Mouse (Mus musculus): ENCODE measurements around the gene Nsun7. TPM values are rescaled to one million over a fixed set of nuclear protein-coding genes. Genes with fewer than 3 reads are reported as not detected.

Gene Nsun7
- total and polyA plus RNA-seq, 2 experiments from 2014 or later: 0.07 TPM; not detected in 1

GRCm38 (mm10) chr5:66222916-66223315, 36.8 kb upstream of the Nsun7 start:
- Histone ChIP-seq H3K4me3 (ENCODE audit: low read depth, low read length) (no peak overlapping the region), H3K4me1 (ENCODE audit: control insufficient read depth, insufficient read depth) (no peaks in the 10 kb centered on the region), H3K27me3 (ENCODE audit: control insufficient read depth, insufficient read depth, low read length) (no peaks in the 10 kb centered on the region), H3K27ac (ENCODE audit: low read depth) (no peak overlapping the region), H3K4me2 (ENCODE audit: low read depth, low read length) (no peak overlapping the region), H3K9me3 (replicated peaks; ENCODE audit: control insufficient read depth, low read length) (no peaks in the 10 kb centered on the region), H3K36me3 (replicated peaks; ENCODE audit: control insufficient read depth, insufficient read depth, low read length) (no peaks in the 10 kb centered on the region), H3K9ac (replicated peaks; ENCODE audit: low read depth, low read length) (no peak overlapping the region)
- ATAC-seq (ENCODE audit: insufficient read depth, low read depth): no peak
- no peak for DNase-seq (ENCODE audit: low spot score)
- no peak for TF ChIP-seq CTCF (IDR thresholded peaks at IDR 0.05; ENCODE audit: low read depth)
- TF ChIP-seq EP300 (IDR thresholded peaks at IDR 0.05; ENCODE audit: low read depth): no peak
- 87% methylated on average over 15 of the region's 15 CpGs for WGBS

GRCm38 (mm10) chr5:66226526-66226925, 33.2 kb upstream of the Nsun7 start:
- Histone ChIP-seq H3K9ac (replicated peaks; ENCODE audit: low read depth, low read length) (no peak overlapping the region), H3K4me2 (ENCODE audit: low read depth, low read length) (no peak overlapping the region), H3K27ac (ENCODE audit: low read depth) (no peak overlapping the region), H3K27me3 (ENCODE audit: control insufficient read depth, insufficient read depth, low read length) (no peaks in the 10 kb centered on the region), H3K4me1 (ENCODE audit: control insufficient read depth, insufficient read depth) (no peaks in the 10 kb centered on the region), H3K36me3 (replicated peaks; ENCODE audit: control insufficient read depth, insufficient read depth, low read length) (no peaks in the 10 kb centered on the region), H3K9me3 (replicated peaks; ENCODE audit: control insufficient read depth, low read length) (no peaks in the 10 kb centered on the region), H3K4me3 (ENCODE audit: low read depth, low read length) (no peak overlapping the region)
- DNase-seq (ENCODE audit: low spot score) (no peak), ATAC-seq (ENCODE audit: insufficient read depth, low read depth) (no peak)
- 86% methylated on average over 7 of the region's 7 CpGs for WGBS
- TF ChIP-seq EP300 (IDR thresholded peaks at IDR 0.05; ENCODE audit: low read depth): no peak
- TF ChIP-seq CTCF (IDR thresholded peaks at IDR 0.05; ENCODE audit: low read depth): no peak

- Histone ChIP-seq H3K36me3 (replicated peaks; ENCODE audit: control insufficient read depth, insufficient read depth, low read length) (no peaks in the 10 kb centered on the region), H3K4me1 (ENCODE audit: control insufficient read depth, insufficient read depth) (no peaks in the 10 kb centered on the region), H3K4me2 (ENCODE audit: low read depth, low read length) (no peak overlapping the region), H3K27me3 (ENCODE audit: control insufficient read depth, insufficient read depth, low read length) (no peaks in the 10 kb centered on the region), H3K4me3 (ENCODE audit: low read depth, low read length) (no peak overlapping the region), H3K9ac (replicated peaks; ENCODE audit: low read depth, low read length) (no peak overlapping the region), H3K9me3 (replicated peaks; ENCODE audit: control insufficient read depth, low read length) (0 out of 2 replicates have a peak, but pooled peaks cover 3% of the 10 kb centered on the region), H3K27ac (ENCODE audit: low read depth) (no peak overlapping the region)
- 69% methylated on average over 8 of the region's 8 CpGs for WGBS
- TF ChIP-seq CTCF (IDR thresholded peaks at IDR 0.05; ENCODE audit: low read depth) (no peak), EP300 (IDR thresholded peaks at IDR 0.05; ENCODE audit: low read depth) (no peak)
- ATAC-seq (ENCODE audit: insufficient read depth, low read depth) (no peak), DNase-seq (ENCODE audit: low spot score) (no peak)
These were observed 27.9 kb upstream of the Nsun7 start for GRCm38 (mm10) chr5:66231660-66232269.

- Histone ChIP-seq H3K9me3 (replicated peaks; ENCODE audit: control insufficient read depth, low read length) (0 out of 2 replicates have a peak, but pooled peaks cover 3% of the 10 kb centered on the region), H3K9ac (replicated peaks; ENCODE audit: low read depth, low read length) (no peak overlapping the region), H3K36me3 (replicated peaks; ENCODE audit: control insufficient read depth, insufficient read depth, low read length) (no peaks in the 10 kb centered on the region), H3K4me2 (ENCODE audit: low read depth, low read length) (no peak overlapping the region), H3K4me3 (ENCODE audit: low read depth, low read length) (no peak overlapping the region), H3K27ac (ENCODE audit: low read depth) (no peak overlapping the region), H3K4me1 (ENCODE audit: control insufficient read depth, insufficient read depth) (no peaks in the 10 kb centered on the region), H3K27me3 (ENCODE audit: control insufficient read depth, insufficient read depth, low read length) (no peaks in the 10 kb centered on the region)
- 31% methylated on average over 3 of the region's 3 CpGs for WGBS
- ATAC-seq (ENCODE audit: insufficient read depth, low read depth): no peak
- TF ChIP-seq EP300 (IDR thresholded peaks at IDR 0.05; ENCODE audit: low read depth) (no peak), CTCF (IDR thresholded peaks at IDR 0.05; ENCODE audit: low read depth) (no peak)
- DNase-seq (ENCODE audit: low spot score): no peak
These were observed 27.2 kb upstream of the Nsun7 start for GRCm38 (mm10) chr5:66232456-66232855.

GRCm38 (mm10) chr5:66241894-66242293, 17.8 kb upstream of the Nsun7 start:
- Histone ChIP-seq H3K27me3 (ENCODE audit: control insufficient read depth, insufficient read depth, low read length) (no peaks in the 10 kb centered on the region), H3K36me3 (replicated peaks; ENCODE audit: control insufficient read depth, insufficient read depth, low read length) (no peaks in the 10 kb centered on the region)

GRCm38 (mm10) chr5:66243467-66243866, 16.2 kb upstream of the Nsun7 start:
- Histone ChIP-seq H3K4me1 (ENCODE audit: control insufficient read depth, insufficient read depth) (no peaks in the 10 kb centered on the region), H3K27ac (ENCODE audit: low read depth) (no peak overlapping the region), H3K27me3 (ENCODE audit: control insufficient read depth, insufficient read depth, low read length) (no peaks in the 10 kb centered on the region), H3K4me2 (ENCODE audit: low read depth, low read length) (no peak overlapping the region), H3K36me3 (replicated peaks; ENCODE audit: control insufficient read depth, insufficient read depth, low read length) (no peaks in the 10 kb centered on the region), H3K9ac (replicated peaks; ENCODE audit: low read depth, low read length) (no peak overlapping the region), H3K9me3 (replicated peaks; ENCODE audit: control insufficient read depth, low read length) (no peaks in the 10 kb centered on the region), H3K4me3 (ENCODE audit: low read depth, low read length) (no peak overlapping the region)
- ATAC-seq (ENCODE audit: insufficient read depth, low read depth) (no peak), DNase-seq (ENCODE audit: low spot score) (no peak)
- TF ChIP-seq CTCF (IDR thresholded peaks at IDR 0.05; ENCODE audit: low read depth): no peak
- TF ChIP-seq EP300 (IDR thresholded peaks at IDR 0.05; ENCODE audit: low read depth): no peak
- WGBS: 76% methylated on average over 9 of the region's 9 CpGs

More at GRCm38 (mm10) chr5:66241894-66242293, 17.8 kb upstream of the Nsun7 start:
- Histone ChIP-seq H3K4me3 (ENCODE audit: low read depth, low read length) (no peak overlapping the region), H3K4me2 (ENCODE audit: low read depth, low read length) (no peak overlapping the region), H3K9me3 (replicated peaks; ENCODE audit: control insufficient read depth, low read length) (no peaks in the 10 kb centered on the region), H3K4me1 (ENCODE audit: control insufficient read depth, insufficient read depth) (no peaks in the 10 kb centered on the region), H3K9ac (replicated peaks; ENCODE audit: low read depth, low read length) (no peak overlapping the region), H3K27ac (ENCODE audit: low read depth) (no peak overlapping the region)
- TF ChIP-seq CTCF (IDR thresholded peaks at IDR 0.05; ENCODE audit: low read depth) (peak; percentile 67), EP300 (IDR thresholded peaks at IDR 0.05; ENCODE audit: low read depth) (no peak)
- DNase-seq (ENCODE audit: low spot score): no peak
- no peak for ATAC-seq (ENCODE audit: insufficient read depth, low read depth)
